Mouse (Mus musculus) brain, embryonic 14.5 days (tissue): ENCODE results near the gene Ap5b1. TPM values are rescaled to one million over a fixed set of nuclear protein-coding genes. Genes with fewer than 3 reads are reported as not detected.
A peak's percentile ranks its signal among the peaks of the same experiment; 100 is the strongest.

ENCODE experiments used
- DNase-seq: peaks from one replicate; pipeline ENCODE4 v3.0.0-alpha.2; 2011; ENCODE audit warnings: low read depth
- CTCF ChIP-seq: fragments of 200-500 bp; IDR thresholded peaks from 2 replicates; pipeline ENCODE4 v1.5.1; 2012; ENCODE audit warnings: inconsistent platforms, mild to moderate bottlenecking, moderate library complexity, borderline replicate concordance; ENCODE audit not compliant: insufficient read depth, insufficient read length; ENCODE audit errors: extremely low read depth
- POLR2A ChIP-seq: fragments of 200-500 bp; IDR thresholded peaks from 2 replicates; pipeline ENCODE4 v1.6.1; 2012; ENCODE audit warnings: mild to moderate bottlenecking, inconsistent platforms, borderline replicate concordance; ENCODE audit not compliant: poor library complexity, insufficient read depth, insufficient read length, severe bottlenecking; ENCODE audit errors: extremely low read depth
- polyA plus RNA-seq: library from polyadenylated mRNA; depleted of rRNA; stranded (reverse); fragments of >200 nt; gene quantifications from 2 replicates; pipeline ENCODE4 v1.2.3, GENCODE M21; 2012; rRNA removed

Ap5b1 gene
- polyA plus RNA-seq, 1 experiment: 4.5 TPM

- no peak for DNase-seq
- no peak for TF ChIP-seq POLR2A
- no peak for TF ChIP-seq CTCF
Observed at GRCm38 (mm10) chr19:5606196-5606595, 38.4 kb downstream of the Ap5b1 start.

- no peak for TF ChIP-seq CTCF
- no peak for TF ChIP-seq POLR2A
- DNase-seq: no peak
Observed at GRCm38 (mm10) chr19:5607705-5608410, 40.0 kb downstream of the Ap5b1 start.

GRCm38 (mm10) chr19:5608707-5609106 is 40.9 kb downstream of the Ap5b1 start:
- TF ChIP-seq POLR2A (no peak), CTCF (no peak)
- DNase-seq: no peak

GRCm38 (mm10) chr19:5609171-5609546 is 41.3 kb downstream of the Ap5b1 start:
- TF ChIP-seq POLR2A: no peak
- no peak for TF ChIP-seq CTCF

GRCm38 (mm10) chr19:5609547-5610404 is 42.0 kb downstream of the Ap5b1 start, which contains the start of gene Kat5:
Gene Kat5, minus strand, starts transcription at chr19:5610237.
- no peak for TF ChIP-seq CTCF
- peak; percentile 78; the same call in 1 of the 2 replicates for TF ChIP-seq POLR2A
- DNase-seq: peak; percentile 96

More at GRCm38 (mm10) chr19:5609171-5609546, 41.3 kb downstream of the Ap5b1 start:
- no peak for DNase-seq

GRCm38 (mm10) chr19:5611973-5612372 is 44.1 kb downstream of the Ap5b1 start:
- DNase-seq: no peak
- TF ChIP-seq POLR2A (no peak), CTCF (no peak)

GRCm38 (mm10) chr19:5612762-5613411 is 45.1 kb downstream of the Ap5b1 start:
- TF ChIP-seq CTCF: no peak
- DNase-seq: no peak

GRCm38 (mm10) chr19:5614953-5615352 is 47.1 kb downstream of the Ap5b1 start:
- peak; percentile 56 for DNase-seq
- TF ChIP-seq CTCF (no peak), POLR2A (no peak)

GRCm38 (mm10) chr19:5620007-5620406 is 52.2 kb downstream of the Ap5b1 start:
- no peak for DNase-seq
- TF ChIP-seq POLR2A (no peak), CTCF (no peak)

Other genes starting within 250 kb of the Ap5b1 start
- gene Catsper1, start 232.3 kb upstream of the Ap5b1 start, polyA plus RNA-seq: not detected in 2 replicates
- gene Cst6, start 218.5 kb upstream of the Ap5b1 start, polyA plus RNA-seq: 1.3 and 1.6 TPM in 2 replicates
- 37.2 and 38.4 TPM in 2 replicates for gene Eif1ad, start 201.3 kb upstream of the Ap5b1 start, polyA plus RNA-seq
- gene Banf1, start 200.9 kb upstream of the Ap5b1 start, polyA plus RNA-seq: 181 and 258 TPM in 2 replicates
- 40.9 and 65.0 TPM in 2 replicates for gene Sart1, start 179.3 kb upstream of the Ap5b1 start, polyA plus RNA-seq
- gene Tsga10ip, start 165.5 kb upstream of the Ap5b1 start, polyA plus RNA-seq: 0.04 and 0.20 TPM in 2 replicates
- 224 and 257 TPM in 2 replicates for gene Drap1, start 143.0 kb upstream of the Ap5b1 start, polyA plus RNA-seq
- 86.4 and 106 TPM in 2 replicates for gene AI837181, start 142.9 kb upstream of the Ap5b1 start, polyA plus RNA-seq
- not detected in 2 replicates for gene Fosl1, start 120.5 kb upstream of the Ap5b1 start, polyA plus RNA-seq
- gene Ccdc85b, start 110.1 kb upstream of the Ap5b1 start, polyA plus RNA-seq: 9.6 and 12.1 TPM in 2 replicates
- gene Fibp, start 107.4 kb upstream of the Ap5b1 start, polyA plus RNA-seq: 179 and 266 TPM in 2 replicates
- gene Ctsw, start 99.5 kb upstream of the Ap5b1 start, polyA plus RNA-seq: 2.9 and 3.7 TPM in 2 replicates
- gene Efemp2, start 94.1 kb upstream of the Ap5b1 start, polyA plus RNA-seq: 47.7 and 58.5 TPM in 2 replicates
- 46.4 and 73.2 TPM in 2 replicates for gene Mus81, start 79.6 kb upstream of the Ap5b1 start, polyA plus RNA-seq
- gene Cfl1, start 77.6 kb upstream of the Ap5b1 start, polyA plus RNA-seq: 1,637 and 1,665 TPM in 2 replicates
- 2.5 and 4.7 TPM in 2 replicates for gene 1700020D05Rik, start 64.2 kb upstream of the Ap5b1 start, polyA plus RNA-seq
- gene Snx32, start 57.5 kb upstream of the Ap5b1 start, polyA plus RNA-seq: 92.3 and 123 TPM in 2 replicates
- gene Ovol1, start 7.4 kb upstream of the Ap5b1 start, polyA plus RNA-seq: 0.31 and 0.42 TPM in 2 replicates
- gene Rnaseh2c, start 33.8 kb downstream of the Ap5b1 start, polyA plus RNA-seq: 62.0 and 111 TPM in 2 replicates
- gene Kat5, start 42.2 kb downstream of the Ap5b1 start, polyA plus RNA-seq: 163 and 181 TPM in 2 replicates
- 44.7 and 47.0 TPM in 2 replicates for gene Rela, start 69.5 kb downstream of the Ap5b1 start, polyA plus RNA-seq
- gene Sipa1, start 95.7 kb downstream of the Ap5b1 start, polyA plus RNA-seq: 30.8 and 32.5 TPM in 2 replicates
- 21.6 and 22.9 TPM in 2 replicates for gene Map3k11, start 120.7 kb downstream of the Ap5b1 start, polyA plus RNA-seq
- gene Pcnx3, start 120.9 kb downstream of the Ap5b1 start, polyA plus RNA-seq: 95.9 and 120 TPM in 2 replicates
- 0.13 TPM in 1 of 2 replicates, not detected in the other for gene Kcnk7, start 136.3 kb downstream of the Ap5b1 start, polyA plus RNA-seq
- gene Ehbp1l1, start 158.3 kb downstream of the Ap5b1 start, polyA plus RNA-seq: 18.3 and 20.4 TPM in 2 replicates
- gene Fam89b, start 161.6 kb downstream of the Ap5b1 start, polyA plus RNA-seq: 258 and 404 TPM in 2 replicates
- 52.1 and 70.3 TPM in 2 replicates for gene Ltbp3, start 172.9 kb downstream of the Ap5b1 start, polyA plus RNA-seq
- gene Scyl1, start 203.4 kb downstream of the Ap5b1 start, polyA plus RNA-seq: 130 and 153 TPM in 2 replicates